Mouse (Mus musculus) ES-E14 (cell line): ENCODE results near the gene Cdiptos. TPM values are rescaled to one million over a fixed set of nuclear protein-coding genes. Genes with fewer than 3 reads are reported as not detected.

ENCODE experiments used
- DNase-seq: peaks from one replicate; pipeline ENCODE4 v3.0.0-alpha.2; 2013; ENCODE audit warnings: low read depth, low spot score
- H3K27ac ChIP-seq: 2 replicates; pipeline ENCODE4 v1.5.1; 2012; ENCODE audit warnings: low read depth, mild to moderate bottlenecking, low read length, moderate library complexity, mixed read lengths; ENCODE audit not compliant: poor library complexity, insufficient read depth, severe bottlenecking
- H3K36me3 ChIP-seq: 2 replicates; pipeline ENCODE4 v1.6.1; 2012; ENCODE audit warnings: mild to moderate bottlenecking, low read length, moderate library complexity, mixed read lengths; ENCODE audit not compliant: control insufficient read depth, poor library complexity, insufficient read depth, severe bottlenecking
- H3K4me1 ChIP-seq, 2 experiments: fragments of 150-350 bp in 1 of 2; sonication (generic) in 1 of 2; 2 replicates each; pipeline ENCODE4 v1.6.1; 2012; ENCODE audit warnings: low read length in 2 of 2, mild to moderate bottlenecking in 1 of 2, mixed read lengths in 1 of 2; ENCODE audit not compliant: control insufficient read depth in 2 of 2, insufficient read depth in 2 of 2, poor library complexity in 1 of 2
- H3K4me3 ChIP-seq, 2 experiments: fragments of 150-350 bp in 1 of 2; sonication (generic) in 1 of 2; 2 replicates each; pipeline ENCODE4 v1.5.1; 2012; ENCODE audit warnings: low read length in 2 of 2, low read depth in 1 of 2, mild to moderate bottlenecking in 1 of 2, mixed read lengths in 1 of 2; ENCODE audit not compliant: insufficient read depth in 1 of 2, poor library complexity in 1 of 2, severe bottlenecking in 1 of 2
- H3K9ac ChIP-seq: 2 replicates; pipeline ENCODE4 v1.6.1; 2012; ENCODE audit warnings: low read depth, mild to moderate bottlenecking, low read length, mixed read lengths; ENCODE audit not compliant: poor library complexity, insufficient read depth, severe bottlenecking
- H3K9me3 ChIP-seq: fragments of 150-350 bp; sonication (generic); 2 replicates; pipeline ENCODE4 v1.6.1; 2012; ENCODE audit warnings: low read depth, mild to moderate bottlenecking, low read length; ENCODE audit not compliant: control insufficient read depth, insufficient read depth
- CHD2 ChIP-seq: IDR thresholded peaks from 2 replicates; pipeline ENCODE4 v1.6.1; 2014; ENCODE audit warnings: mild to moderate bottlenecking, low read depth, low read length, inconsistent platforms
- HCFC1 ChIP-seq: IDR thresholded peaks from 2 replicates; pipeline ENCODE4 v1.6.1; 2012; ENCODE audit warnings: low read length, inconsistent platforms, borderline replicate concordance; ENCODE audit not compliant: insufficient read depth
- MAFK ChIP-seq: IDR thresholded peaks from 2 replicates; pipeline ENCODE4 v1.6.1; 2014; ENCODE audit warnings: mild to moderate bottlenecking, low read depth, low read length, inconsistent platforms; ENCODE audit not compliant: insufficient read depth
- ZC3H11A ChIP-seq: IDR thresholded peaks from 2 replicates; pipeline ENCODE4 v1.6.1; 2012; ENCODE audit warnings: low read depth, mild to moderate bottlenecking, inconsistent platforms, low read length, borderline replicate concordance
- ZNF384 ChIP-seq: IDR thresholded peaks from 2 replicates; pipeline ENCODE4 v1.6.1; 2012; ENCODE audit warnings: low read depth, low read length, inconsistent platforms
- in situ Hi-C, 2 experiments: fragments of 600-800 bp; cut with MboI; formaldehyde crosslinking; loops; one replicate each; pipeline ENCODE4 v1.15.1; 2025; ENCODE audit warnings: low sequenced_read_pairs in 2 of 2, inconsistent platforms in 1 of 2; ENCODE audit not compliant: unreplicated experiment in 2 of 2
- total RNA-seq: library from RNA; depleted of rRNA; stranded (reverse); fragments of 300-350 nt; gene quantifications from 2 replicates; pipeline ENCODE4 v1.2.3, GENCODE M21; 2012

The Cdiptos gene
- total RNA-seq, 1 experiment: 0.18 TPM

DNA sequence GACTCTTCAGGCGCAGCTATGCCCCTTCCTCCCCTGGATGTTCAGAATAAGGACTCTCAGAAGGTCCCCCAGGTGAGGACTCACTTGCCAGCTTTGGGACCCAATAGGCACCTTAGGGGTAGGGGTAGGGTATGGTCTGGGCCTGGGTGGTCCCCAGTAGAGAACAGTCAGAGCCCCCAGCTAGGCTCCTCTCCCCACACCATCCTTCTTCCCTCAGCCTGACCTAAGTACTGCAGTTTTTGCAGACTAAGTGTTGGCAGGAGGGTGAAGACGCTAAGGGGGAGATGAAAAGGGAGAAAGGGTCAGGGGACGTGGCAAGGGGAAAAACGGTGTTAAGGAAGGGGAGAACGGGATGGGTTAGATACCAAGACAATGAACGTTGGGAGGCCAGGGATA is 42.0 kb upstream of the Cdiptos start:
- no peak for DNase-seq
- no peak overlapping the region for H3K4me3 ChIP-seq
- TF ChIP-seq CHD2 (no peak), ZC3H11A (no peak), MAFK (no peak), ZNF384 (no peak), HCFC1 (no peak)
- in situ Hi-C loops: no loop called here
- no peak overlapping the region for H3K27ac ChIP-seq
- peaks cover 4 to 11% of the 10 kb centered on the region in 2 experiments; a peak in 3 of 4 replicates for H3K4me1 ChIP-seq
- H3K9ac ChIP-seq: 0 out of 2 replicates have a peak overlapping the region, but pooled peaks have one; percentile 14
- H3K36me3 ChIP-seq: peaks cover 21% of the 10 kb centered on the region
- H3K9me3 ChIP-seq: no peaks in the 10 kb centered on the region

DNA sequence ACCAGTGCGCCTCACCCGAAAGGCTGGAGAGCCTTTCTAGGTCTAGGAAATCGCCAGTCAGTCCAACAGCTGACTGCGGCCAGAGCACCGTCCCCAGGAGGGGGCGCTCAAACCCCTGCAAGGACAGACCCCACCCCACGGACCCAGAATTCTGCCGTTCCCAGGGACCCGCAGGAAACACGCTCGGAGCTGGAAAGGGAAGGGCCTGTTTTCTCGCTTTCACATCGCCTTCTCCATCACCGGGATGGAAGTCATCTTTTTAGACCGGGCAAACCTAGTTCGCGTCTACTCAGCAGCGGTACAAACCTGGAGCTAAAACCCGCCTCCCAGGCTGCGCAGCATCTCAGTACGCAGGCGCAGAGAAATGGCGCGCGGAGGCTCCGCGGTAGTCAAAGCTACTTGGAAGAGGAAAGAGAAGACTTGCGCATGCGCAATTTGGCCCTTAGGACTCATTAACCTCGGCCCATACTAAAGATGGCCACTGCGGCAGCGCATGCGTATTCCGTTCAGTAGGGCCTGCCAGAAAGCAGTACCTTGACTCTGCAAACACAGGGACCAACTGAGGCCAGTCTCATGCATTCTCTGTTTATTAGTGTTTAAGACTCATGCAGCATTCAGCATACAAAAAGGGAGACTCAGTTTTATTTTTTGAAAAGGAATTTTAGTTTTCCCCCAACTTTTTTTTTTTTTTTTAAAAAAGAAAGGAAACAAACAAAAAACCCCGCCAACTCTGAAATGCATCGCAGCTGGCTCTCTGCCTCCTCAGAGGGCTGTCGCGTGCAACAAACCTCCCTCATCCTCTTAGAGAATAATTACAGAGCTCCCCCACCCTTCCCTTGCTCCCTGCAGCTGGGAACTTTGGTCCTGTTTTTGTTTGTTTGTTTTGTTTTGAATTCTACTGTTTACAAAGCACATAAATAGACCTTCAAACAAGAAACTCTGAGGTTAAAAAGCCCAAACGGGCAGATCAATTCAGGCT is 41.4 kb upstream of the Cdiptos start, which contains the start of gene Pagr1a:
TSS of gene Pagr1a (minus strand) at position 382 of the 979 bp plus-strand sequence.
- Histone ChIP-seq H3K9ac (peak within 1 kb of the TSS; percentile 95), H3K4me3 (peak within 1 kb of the TSS; percentile 73 to 91), H3K27ac (peak within 1 kb of the TSS; percentile 84), H3K36me3 (peaks cover 14% of the 10 kb centered on the region), H3K4me1 (peaks cover 4 to 9% of the 10 kb centered on the region in 2 experiments; a peak in 3 of 4 replicates), H3K9me3 (no peaks in the 10 kb centered on the region)
- TF ChIP-seq ZC3H11A (no peak), ZNF384 (peak; percentile 76), HCFC1 (peak; percentile 93), CHD2 (no peak), MAFK (no peak; the same call in 1 of the 2 replicates)
- peak; percentile 100 for DNase-seq
- in situ Hi-C loops: no loop called here

DNA sequence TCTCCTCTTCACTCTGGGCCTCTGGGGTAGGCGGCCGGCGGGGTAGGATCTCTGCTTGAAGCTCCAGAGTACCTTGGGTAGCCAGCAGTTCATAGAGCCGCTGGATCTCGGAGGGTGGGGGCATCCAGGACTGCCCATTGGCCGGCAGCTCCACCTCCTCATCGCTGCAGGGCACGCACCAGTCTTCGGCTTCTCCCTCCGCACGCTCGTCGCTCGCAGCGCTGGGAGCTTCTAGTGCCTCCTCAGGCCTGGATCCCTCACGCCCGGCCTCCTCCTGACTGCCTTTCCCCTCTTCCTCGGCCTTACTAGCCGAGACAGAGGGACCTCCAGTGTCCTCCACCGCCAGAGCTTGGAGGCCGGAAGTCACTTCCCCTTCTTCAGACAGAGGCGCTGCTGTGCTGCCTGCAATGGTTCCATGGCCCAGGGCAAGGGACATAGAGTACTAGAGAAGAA is 40.6 kb upstream of the Cdiptos start:
- Histone ChIP-seq H3K36me3 (peaks cover 12% of the 10 kb centered on the region), H3K4me3 (peak overlapping the region; percentile 73 to 91), H3K9ac (peak overlapping the region; percentile 95), H3K27ac (peak overlapping the region; percentile 84), H3K4me1 (peaks cover 2 to 7% of the 10 kb centered on the region in 2 experiments; a peak in 3 of 4 replicates), H3K9me3 (no peaks in the 10 kb centered on the region)
- in situ Hi-C loops: no loop called here
- no peak for DNase-seq
- TF ChIP-seq CHD2: no peak
- TF ChIP-seq MAFK: no peak
- no peak for TF ChIP-seq HCFC1
- TF ChIP-seq ZNF384: no peak
- TF ChIP-seq ZC3H11A: no peak

GRCm38 (mm10) chr7:127016481-127016485 is 40.4 kb upstream of the Cdiptos start, which contains the start of gene Pagr1b:
Gene Pagr1b (minus strand): TSS chr7:127016484.
- H3K4me1 ChIP-seq: peaks cover 2 to 7% of the 10 kb centered on the region in 2 experiments; a peak in 3 of 4 replicates
- no peak for DNase-seq
- H3K27ac ChIP-seq: peak within 1 kb of the TSS; percentile 84
- H3K36me3 ChIP-seq: peaks cover 12% of the 10 kb centered on the region
- peak within 1 kb of the TSS; percentile 73 to 91 for H3K4me3 ChIP-seq
- TF ChIP-seq ZNF384 (no peak), CHD2 (no peak), HCFC1 (no peak), ZC3H11A (no peak)
- H3K9me3 ChIP-seq: no peaks in the 10 kb centered on the region
- peak within 1 kb of the TSS; percentile 95 for H3K9ac ChIP-seq
- in situ Hi-C loops: no loop called here
